Mouse (Mus musculus) G1E (cell line): ENCODE results near the gene Psmb7. TPM values are rescaled to one million over a fixed set of nuclear protein-coding genes. Genes with fewer than 3 reads are reported as not detected.

Experiments used
- ATAC-seq: 2 replicates; pipeline ENCODE4 v1.8.0; 2016; ENCODE audit warnings: mild to moderate bottlenecking; ENCODE audit not compliant: insufficient number of reproducible peaks, poor library complexity, low FRiP score, severe bottlenecking; ENCODE audit errors: extremely low read depth
- DNase-seq: peaks from one replicate; pipeline ENCODE4 v3.0.0; 2012; ENCODE audit warnings: low spot score
- H3K27me3 ChIP-seq: 2 replicates; pipeline ENCODE4 v1.6.1; 2012; ENCODE audit warnings: mild to moderate bottlenecking, low read length, inconsistent platforms; ENCODE audit not compliant: insufficient read depth
- H3K36me3 ChIP-seq: replicated peaks from 2 replicates; pipeline ENCODE3; 2012; ENCODE audit warnings: mild to moderate bottlenecking, inconsistent platforms
- H3K4me1 ChIP-seq: 2 replicates; pipeline ENCODE4 v1.6.1; 2012; ENCODE audit warnings: low read depth, low read length, inconsistent platforms, mixed read lengths; ENCODE audit not compliant: insufficient read depth
- H3K4me3 ChIP-seq: 2 replicates; pipeline ENCODE4 v1.5.1; 2012; ENCODE audit warnings: low read depth, mild to moderate bottlenecking, inconsistent platforms, low read length, moderate library complexity, mixed read lengths
- H3K9me3 ChIP-seq: replicated peaks from 2 replicates; pipeline ENCODE4 v1.6.1; 2012; ENCODE audit warnings: inconsistent platforms
- CTCF ChIP-seq: IDR thresholded peaks from 2 replicates; pipeline ENCODE4 v1.5.1; 2012; ENCODE audit warnings: low read depth, low read length, inconsistent platforms, mixed read lengths
- GATA1 ChIP-seq: IDR thresholded peaks from 2 replicates; pipeline ENCODE4 v1.6.1; 2012; ENCODE audit warnings: borderline replicate concordance, low read length, inconsistent platforms, mixed read lengths
- GATA2 ChIP-seq: IDR thresholded peaks from 2 replicates; pipeline ENCODE4 v1.6.1; 2012; ENCODE audit warnings: low read depth, low read length, inconsistent platforms, borderline replicate concordance
- POLR2AphosphoS5 ChIP-seq: IDR thresholded peaks from 2 replicates; pipeline ENCODE4 v1.6.1; 2012; ENCODE audit warnings: low read depth, low read length, inconsistent platforms; ENCODE audit not compliant: insufficient replicate concordance
- TAL1 ChIP-seq: conservative IDR thresholded peaks from 2 replicates; pipeline ENCODE4 v1.6.1; 2012; ENCODE audit warnings: low read depth, low read length, inconsistent platforms, mixed read lengths
- polyA plus RNA-seq: library from polyadenylated mRNA; stranded (reverse); fragments of >175 nt; gene quantifications from 2 replicates; pipeline ENCODE4 v1.2.3, GENCODE M21; 2012
- total RNA-seq, 2 experiments: library from RNA; stranded (forward) in 1 of 2; stranded (reverse) in 1 of 2; fragments of 200-1000 nt in 1 of 2; fragments of >200 nt in 1 of 2; fragmentation: Nextera tagmentation in 1 of 2; gene quantifications; 2 replicates each; pipeline ENCODE4 v1.2.3; 2014 to 2017

The Psmb7 gene
- total and polyA plus RNA-seq, 3 experiments = 15.2 to 261 (median 114) TPM

DNA sequence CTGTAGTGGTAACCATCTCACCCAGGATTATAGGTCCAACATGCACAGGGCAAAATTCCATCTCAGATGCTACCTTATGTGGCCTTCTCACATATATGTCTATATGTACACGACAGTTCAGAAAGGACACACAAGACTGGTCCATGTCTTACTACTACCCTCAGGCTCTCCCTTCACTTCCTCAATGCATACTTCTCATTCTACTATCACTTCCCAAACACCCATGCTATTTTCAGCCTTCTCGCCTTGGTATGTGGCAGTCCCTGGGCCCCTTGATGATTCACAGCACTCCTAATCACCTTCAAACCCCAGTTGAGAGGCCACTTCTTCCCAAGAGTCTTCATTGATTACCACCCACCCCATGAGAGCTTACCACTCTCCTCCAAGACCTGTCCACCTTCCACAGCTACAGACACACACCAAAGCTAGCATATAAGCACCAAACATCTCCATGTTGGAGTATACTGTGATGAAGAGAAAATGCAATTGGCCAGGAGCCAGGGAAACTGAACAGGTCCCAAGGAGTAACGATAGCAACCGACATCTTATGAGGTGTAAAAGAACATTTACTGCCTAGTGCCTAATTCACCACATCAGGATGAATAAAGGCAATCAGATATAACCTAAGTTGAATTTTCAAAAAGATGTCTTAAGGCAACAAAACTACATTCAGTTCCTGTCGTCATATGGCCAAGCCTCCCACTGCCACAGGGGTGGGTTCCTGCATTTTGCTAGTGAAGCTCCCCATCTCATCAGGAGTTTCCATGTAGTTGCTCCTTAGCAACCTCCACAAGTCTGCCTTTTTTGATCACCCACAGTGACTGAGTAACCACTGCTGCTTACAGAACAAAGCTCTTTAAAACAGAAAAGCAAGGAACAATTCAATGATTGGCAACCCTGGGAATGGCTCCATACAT, 26.7 kb downstream of the Psmb7 start:
- TF ChIP-seq TAL1 = no peak
- TF ChIP-seq GATA1 = no peak
- no peak for TF ChIP-seq CTCF
- TF ChIP-seq GATA2 = no peak
- no peak for TF ChIP-seq POLR2AphosphoS5
- H3K4me1 ChIP-seq = peaks cover 30% of the 10 kb centered on the region

DNA sequence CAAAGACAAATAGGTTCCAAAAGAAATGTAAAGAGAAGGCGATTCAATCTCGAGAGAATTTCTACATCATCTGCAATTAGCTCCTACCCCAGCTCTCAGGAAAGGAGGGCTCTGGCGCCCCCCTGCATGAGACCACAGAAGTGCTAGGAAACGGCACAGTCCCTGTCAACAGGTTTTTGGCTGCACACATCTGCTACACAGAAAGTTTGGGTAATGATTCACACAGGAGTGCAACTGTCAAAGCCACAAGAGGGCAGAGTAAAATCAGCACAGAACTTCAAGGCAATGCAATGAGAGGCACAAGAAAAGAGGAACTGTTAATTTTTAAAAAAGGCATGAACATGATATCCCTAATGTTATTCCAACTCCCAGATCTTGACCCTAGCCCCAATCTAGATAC, 27.8 kb downstream of the Psmb7 start:
- no peak for TF ChIP-seq POLR2AphosphoS5
- no peak for TF ChIP-seq GATA2
- TF ChIP-seq CTCF = no peak
- TF ChIP-seq GATA1 = no peak
- no peak for TF ChIP-seq TAL1
- no peaks in the 10 kb centered on the region for H3K27me3 ChIP-seq
- peaks cover 26% of the 10 kb centered on the region for H3K4me1 ChIP-seq
- no peaks in the 10 kb centered on the region for H3K9me3 ChIP-seq
- ATAC-seq = no peak; the same call in 1 of the 2 replicates
- H3K36me3 ChIP-seq = peaks cover 83% of the 10 kb centered on the region
- H3K4me3 ChIP-seq = no peak overlapping the region
- DNase-seq = no peak

More for the DNA sequence above, 26.7 kb downstream of the Psmb7 start:
- DNase-seq = no peak
- Histone ChIP-seq H3K36me3 (peaks cover 87% of the 10 kb centered on the region), H3K4me3 (no peak overlapping the region), H3K27me3 (no peaks in the 10 kb centered on the region), H3K9me3 (no peaks in the 10 kb centered on the region)
- no peak for ATAC-seq

DNA sequence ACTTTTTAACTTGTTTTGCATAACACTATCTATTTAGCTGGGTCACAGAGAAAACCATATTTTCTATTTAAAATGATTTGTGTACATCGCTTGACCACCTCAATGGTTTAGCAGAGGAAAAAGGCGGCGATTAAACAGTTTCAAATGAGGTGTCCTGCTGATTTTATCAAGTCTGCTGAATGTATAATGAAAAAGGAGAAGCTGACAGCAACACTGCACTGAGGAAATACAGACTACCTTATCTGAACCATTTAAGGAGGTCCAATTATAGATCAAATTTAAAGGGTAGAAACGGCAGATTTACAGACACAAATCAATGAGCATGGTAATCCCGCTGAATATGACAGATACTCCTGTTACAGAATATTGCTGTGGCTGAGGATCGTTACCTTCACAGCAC, 29.4 kb downstream of the Psmb7 start:
- no peaks in the 10 kb centered on the region for H3K9me3 ChIP-seq
- H3K36me3 ChIP-seq = peaks cover 87% of the 10 kb centered on the region
- ATAC-seq (no peak), DNase-seq (no peak)
- peaks cover 26% of the 10 kb centered on the region for H3K4me1 ChIP-seq
- TF ChIP-seq POLR2AphosphoS5 (no peak), GATA1 (no peak), GATA2 (no peak), TAL1 (no peak), CTCF (no peak)
- H3K4me3 ChIP-seq = no peak overlapping the region
- H3K27me3 ChIP-seq = no peaks in the 10 kb centered on the region

DNA sequence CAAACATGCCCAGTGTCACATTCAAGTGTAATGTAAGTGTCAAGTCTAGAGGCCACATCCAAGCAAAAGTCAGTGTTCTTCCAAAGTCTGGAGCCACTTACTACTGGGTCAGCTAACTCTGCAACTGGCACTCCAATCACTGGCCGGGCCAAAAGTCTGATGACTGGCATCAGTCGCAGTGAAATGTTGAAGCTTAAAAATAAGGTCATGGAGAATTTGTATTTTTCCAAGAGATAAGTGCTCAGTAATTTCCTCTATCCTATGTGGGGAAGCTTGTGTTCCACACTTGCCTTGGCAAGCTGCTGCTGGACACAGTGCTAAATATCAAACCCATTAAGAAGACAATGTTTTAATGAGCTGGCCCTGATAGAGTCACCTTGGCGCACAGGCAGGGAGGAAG, 30.3 kb downstream of the Psmb7 start:
- Histone ChIP-seq H3K9me3 (no peaks in the 10 kb centered on the region), H3K36me3 (peaks cover 91% of the 10 kb centered on the region), H3K27me3 (no peaks in the 10 kb centered on the region), H3K4me3 (no peak overlapping the region), H3K4me1 (peaks cover 26% of the 10 kb centered on the region)
- ATAC-seq = no peak
- no peak for TF ChIP-seq POLR2AphosphoS5
- TF ChIP-seq GATA1 = no peak
- no peak for TF ChIP-seq GATA2
- TF ChIP-seq CTCF = no peak
- TF ChIP-seq TAL1 = no peak
- no peak for DNase-seq

DNA sequence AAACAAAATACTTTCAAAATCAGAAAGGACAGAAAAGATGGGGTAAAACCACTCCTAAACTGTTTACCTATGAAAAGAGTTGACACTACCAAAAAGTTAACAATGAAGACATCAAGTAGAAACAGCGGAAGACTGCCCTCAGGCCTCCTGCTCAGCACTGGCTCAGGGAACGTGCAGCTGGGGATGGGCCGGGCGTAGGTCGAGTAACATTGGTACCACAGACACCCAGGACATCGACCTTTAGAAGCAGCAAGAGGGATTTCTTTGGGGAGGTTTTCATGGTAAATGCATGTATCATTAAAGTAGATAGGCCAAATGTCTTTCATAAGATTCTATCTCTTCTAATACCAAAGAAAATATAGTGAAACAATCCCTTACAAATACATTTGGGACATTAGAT, 31.3 kb downstream of the Psmb7 start:
- no peak for DNase-seq
- Histone ChIP-seq H3K9me3 (no peaks in the 10 kb centered on the region), H3K4me1 (peaks cover 23% of the 10 kb centered on the region), H3K4me3 (no peak overlapping the region), H3K36me3 (peaks cover 90% of the 10 kb centered on the region), H3K27me3 (no peaks in the 10 kb centered on the region)
- ATAC-seq = no peak
- no peak for TF ChIP-seq POLR2AphosphoS5
- no peak for TF ChIP-seq TAL1
- no peak for TF ChIP-seq GATA1
- no peak for TF ChIP-seq CTCF
- no peak for TF ChIP-seq GATA2

DNA sequence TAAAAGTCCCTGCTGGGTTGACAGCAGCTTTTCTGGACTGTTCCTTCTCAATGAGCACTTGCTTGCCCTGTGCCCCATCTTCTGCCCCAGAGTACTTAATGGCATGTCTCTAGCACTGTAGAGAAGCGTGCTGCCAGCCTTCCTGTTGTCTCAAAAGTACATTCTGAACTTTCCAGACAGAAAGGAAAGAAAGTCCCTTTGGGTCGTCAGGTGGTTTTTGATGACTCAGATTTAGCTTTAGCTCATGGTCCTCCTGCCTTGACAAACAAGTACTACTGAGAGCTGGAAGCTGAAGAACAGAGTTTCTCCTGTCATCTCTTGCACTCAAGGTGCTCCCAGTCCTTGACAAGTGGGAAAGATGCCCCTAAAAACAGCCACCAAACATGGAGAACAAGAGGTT, 33.7 kb downstream of the Psmb7 start:
- TF ChIP-seq GATA2 (no peak), CTCF (no peak), POLR2AphosphoS5 (no peak), GATA1 (no peak), TAL1 (no peak)
- DNase-seq = no peak
- no peaks in the 10 kb centered on the region for H3K9me3 ChIP-seq
- no peak overlapping the region for H3K4me3 ChIP-seq
- H3K4me1 ChIP-seq = peaks cover 5% of the 10 kb centered on the region; the same call in 1 of the 2 replicates
- H3K27me3 ChIP-seq = no peaks in the 10 kb centered on the region
- no peak for ATAC-seq
- peaks cover 86% of the 10 kb centered on the region for H3K36me3 ChIP-seq

DNA sequence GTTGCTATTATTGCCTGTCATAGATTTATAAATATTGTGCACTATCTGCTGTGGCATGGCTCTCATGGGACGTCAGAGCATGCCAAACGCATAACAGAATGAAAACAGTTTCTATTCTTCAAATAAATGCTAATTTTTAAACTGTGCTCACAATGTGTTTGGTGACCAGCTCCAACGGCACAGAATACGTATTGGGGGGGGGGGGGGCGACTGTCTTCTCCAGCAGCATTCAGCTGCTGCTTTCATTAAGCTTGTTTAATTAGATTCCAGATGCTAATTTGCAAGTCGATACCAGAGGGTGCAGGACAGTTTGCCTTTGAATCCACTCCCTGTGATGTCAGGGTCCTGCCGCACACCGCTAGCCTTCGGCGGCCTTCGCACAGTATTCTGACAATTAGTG, 34.6 kb downstream of the Psmb7 start:
- TF ChIP-seq TAL1 = no peak
- TF ChIP-seq CTCF = no peak
- TF ChIP-seq GATA1 = no peak
- no peak for TF ChIP-seq GATA2
- no peak for TF ChIP-seq POLR2AphosphoS5
- H3K4me3 ChIP-seq = no peak overlapping the region
- H3K36me3 ChIP-seq = peaks cover 81% of the 10 kb centered on the region
- DNase-seq = no peak
- H3K9me3 ChIP-seq = no peaks in the 10 kb centered on the region
- H3K4me1 ChIP-seq = no peaks in the 10 kb centered on the region
- ATAC-seq = no peak
- no peaks in the 10 kb centered on the region for H3K27me3 ChIP-seq
